Mouse (Mus musculus) G1E (cell line): ENCODE data around the gene Fancl.

Experiments used
- CTCF ChIP-seq: IDR thresholded peaks from 2 replicates; pipeline ENCODE4 v1.5.1; 2012; ENCODE audit warnings: low read depth, low read length, inconsistent platforms, mixed read lengths
- GATA1 ChIP-seq: IDR thresholded peaks from 2 replicates; pipeline ENCODE4 v1.6.1; 2012; ENCODE audit warnings: borderline replicate concordance, low read length, inconsistent platforms, mixed read lengths
- GATA2 ChIP-seq: IDR thresholded peaks from 2 replicates; pipeline ENCODE4 v1.6.1; 2012; ENCODE audit warnings: low read depth, low read length, inconsistent platforms, borderline replicate concordance
- TAL1 ChIP-seq: conservative IDR thresholded peaks from 2 replicates; pipeline ENCODE4 v1.6.1; 2012; ENCODE audit warnings: low read depth, low read length, inconsistent platforms, mixed read lengths

DNA sequence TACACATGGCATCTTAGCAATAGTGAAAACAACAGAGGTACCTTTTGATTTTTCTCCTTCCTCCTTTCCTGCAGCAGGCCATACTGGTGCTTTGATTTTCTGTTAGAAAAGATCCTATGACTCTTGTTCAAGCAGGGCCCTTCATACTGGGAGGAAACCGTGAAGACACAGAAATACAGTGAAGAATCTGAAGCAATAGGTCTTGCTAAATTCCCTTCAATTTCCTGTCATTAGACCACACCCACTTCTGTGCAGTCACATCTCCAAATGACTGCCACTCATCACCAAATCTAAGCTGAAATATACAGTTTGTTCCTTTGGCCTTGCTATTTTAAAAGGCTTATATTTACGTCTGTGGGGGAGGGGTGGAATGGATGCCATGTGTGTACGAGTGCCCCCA lies 49.1 kb upstream of the Fancl start:
- no peak for TF ChIP-seq CTCF
- TF ChIP-seq GATA1 = no peak
- TF ChIP-seq TAL1 = no peak
- no peak for TF ChIP-seq GATA2
